Mouse (Mus musculus) kidney, adult 18-20 months (tissue): Measurements from ENCODE around the gene Ifna5.
"Not testable (repeated sequence)": the region's sequence is repeated elsewhere in the genome, so short reads cannot be mapped to it uniquely, and the experiment has no call there.

Source experiments
- DNase-seq: peaks from one replicate; pipeline ENCODE4 v3.0.0; 2021

Ifna5 gene

DNA sequence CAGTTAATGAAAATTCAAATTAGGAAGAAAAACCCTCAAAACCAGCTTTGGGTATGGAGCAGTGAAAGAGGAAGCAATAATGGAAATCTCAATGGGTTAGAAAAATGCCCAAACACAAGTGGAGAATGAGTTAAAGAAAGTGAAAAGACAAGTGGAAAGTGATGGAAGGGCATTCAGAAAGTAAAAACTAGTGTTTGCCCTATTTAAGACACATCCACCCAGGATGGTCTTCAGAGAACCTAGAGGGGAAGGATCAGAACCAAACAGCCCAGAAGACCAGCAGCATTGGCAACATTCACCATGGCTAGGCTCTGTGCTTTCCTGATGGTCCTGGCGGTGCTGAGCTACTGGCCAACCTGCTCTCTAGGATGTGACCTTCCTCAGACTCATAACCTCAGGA lies at the start of gene Ifna5:
Gene Ifna5, plus strand, starts transcription at position 301 of the 400 bp plus-strand sequence.
- not testable (repeated sequence) for DNase-seq

DNA sequence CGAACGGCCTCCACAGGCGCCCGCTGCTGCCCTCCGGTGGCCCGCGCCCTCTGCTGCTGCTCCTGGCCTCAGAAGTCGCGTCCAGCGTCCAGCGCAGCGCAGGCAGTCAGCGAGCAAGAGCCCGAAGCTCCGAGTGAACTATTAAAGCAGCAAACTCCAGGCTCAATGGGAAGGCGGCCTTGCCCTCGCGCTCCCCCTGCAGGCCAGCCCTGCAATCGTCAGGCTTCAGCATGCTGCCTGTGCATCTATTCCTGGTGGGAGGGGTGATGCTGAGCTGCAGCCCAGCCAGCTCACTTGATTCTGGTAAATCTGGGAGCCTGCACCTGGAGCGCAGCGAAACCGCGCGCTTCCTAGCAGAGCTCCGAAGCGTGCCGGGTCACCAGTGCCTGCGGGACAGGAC lies 46.9 kb upstream of the Ifna5 start, which contains the start of gene Gm13277:
Gene Gm13277, plus strand, starts transcription at position 231 of the 400 bp plus-strand sequence.
- peak; percentile 74 for DNase-seq

DNA sequence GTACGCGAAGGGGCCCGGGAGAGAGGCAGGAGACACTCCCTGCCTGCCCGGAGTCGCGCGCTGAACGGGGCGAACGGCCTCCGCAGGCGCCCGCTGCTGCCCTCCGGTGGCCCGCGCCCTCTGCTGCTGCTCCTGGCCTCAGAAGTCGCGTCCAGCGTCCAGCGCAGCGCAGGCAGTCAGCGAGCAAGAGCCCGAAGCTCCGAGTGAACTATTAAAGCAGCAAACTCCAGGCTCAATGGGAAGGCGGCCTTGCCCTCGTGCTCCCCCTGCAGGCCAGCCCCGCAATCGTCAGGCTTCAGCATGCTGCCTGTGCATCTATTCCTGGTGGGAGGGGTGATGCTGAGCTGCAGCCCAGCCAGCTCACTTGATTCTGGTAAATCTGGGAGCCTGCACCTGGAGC lies 44.1 kb upstream of the Ifna5 start, which contains the start of gene Gm13278:
Gene Gm13278, plus strand, starts transcription at position 301 of the 400 bp plus-strand sequence.
- DNase-seq: not testable (repeated sequence)

DNA sequence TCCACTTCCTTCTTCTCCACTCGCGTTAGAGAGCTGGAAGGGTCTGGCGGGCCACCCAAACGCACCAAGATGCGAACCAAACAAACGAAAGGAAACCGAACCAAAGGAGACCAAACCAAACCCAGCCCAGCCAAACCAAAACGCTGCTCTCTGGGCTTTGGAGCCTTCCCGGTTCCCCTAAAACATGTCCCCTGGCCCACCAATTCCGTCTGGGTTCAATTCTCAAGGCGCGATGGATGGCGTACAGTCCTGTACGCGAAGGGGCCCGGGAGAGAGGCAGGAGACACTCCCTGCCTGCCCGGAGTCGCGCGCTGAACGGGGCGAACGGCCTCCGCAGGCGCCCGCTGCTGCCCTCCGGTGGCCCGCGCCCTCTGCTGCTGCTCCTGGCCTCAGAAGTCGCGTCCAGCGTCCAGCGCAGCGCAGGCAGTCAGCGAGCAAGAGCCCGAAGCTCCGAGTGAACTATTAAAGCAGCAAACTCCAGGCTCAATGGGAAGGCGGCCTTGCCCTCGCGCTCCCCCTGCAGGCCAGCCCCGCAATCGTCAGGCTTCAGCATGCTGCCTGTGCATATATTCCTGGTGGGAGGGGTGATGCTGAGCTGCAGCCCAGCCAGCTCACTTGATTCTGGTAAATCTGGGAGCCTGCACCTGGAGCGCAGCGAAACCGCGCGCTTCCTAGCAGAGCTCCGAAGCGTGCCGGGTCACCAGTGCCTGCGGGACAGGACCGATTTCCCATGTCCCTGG lies 41.2 kb upstream of the Ifna5 start, which contains the start of gene Gm13275:
Gene Gm13275, plus strand, starts transcription at position 552 of the 740 bp plus-strand sequence.
- peak; percentile 74 for DNase-seq

DNA sequence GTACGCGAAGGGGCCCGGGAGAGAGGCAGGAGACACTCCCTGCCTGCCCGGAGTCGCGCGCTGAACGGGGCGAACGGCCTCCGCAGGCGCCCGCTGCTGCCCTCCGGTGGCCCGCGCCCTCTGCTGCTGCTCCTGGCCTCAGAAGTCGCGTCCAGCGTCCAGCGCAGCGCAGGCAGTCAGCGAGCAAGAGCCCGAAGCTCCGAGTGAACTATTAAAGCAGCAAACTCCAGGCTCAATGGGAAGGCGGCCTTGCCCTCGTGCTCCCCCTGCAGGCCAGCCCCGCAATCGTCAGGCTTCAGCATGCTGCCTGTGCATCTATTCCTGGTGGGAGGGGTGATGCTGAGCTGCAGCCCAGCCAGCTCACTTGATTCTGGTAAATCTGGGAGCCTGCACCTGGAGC lies 38.2 kb upstream of the Ifna5 start, which contains the start of gene Gm13279:
Gene Gm13279, plus strand, starts transcription at position 301 of the 400 bp plus-strand sequence.
- DNase-seq: not testable (repeated sequence)

DNA sequence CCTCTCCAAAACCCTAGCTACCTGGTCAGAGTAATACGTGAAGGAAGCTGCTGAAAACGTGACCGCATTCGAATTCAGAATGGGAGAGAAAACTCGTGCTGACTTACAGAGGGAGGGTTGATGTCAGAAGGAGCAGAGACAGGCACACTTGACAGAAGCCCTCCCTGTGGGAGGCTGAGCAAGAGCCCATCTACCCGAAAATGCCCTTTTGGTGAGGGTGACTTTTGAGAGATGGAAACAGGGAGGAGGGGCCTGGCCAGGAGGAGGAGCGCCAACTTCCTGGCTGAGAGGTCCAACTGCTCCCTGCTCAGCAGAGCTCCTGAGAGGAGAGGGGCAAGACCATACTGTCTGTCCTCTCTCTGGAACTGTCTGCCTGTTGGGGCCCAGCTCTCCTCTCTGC lies 36.0 kb upstream of the Ifna5 start, which contains the start of gene Gm13285:
Gene Gm13285, plus strand, starts transcription at position 301 of the 400 bp plus-strand sequence.
- DNase-seq: not testable (repeated sequence)

DNA sequence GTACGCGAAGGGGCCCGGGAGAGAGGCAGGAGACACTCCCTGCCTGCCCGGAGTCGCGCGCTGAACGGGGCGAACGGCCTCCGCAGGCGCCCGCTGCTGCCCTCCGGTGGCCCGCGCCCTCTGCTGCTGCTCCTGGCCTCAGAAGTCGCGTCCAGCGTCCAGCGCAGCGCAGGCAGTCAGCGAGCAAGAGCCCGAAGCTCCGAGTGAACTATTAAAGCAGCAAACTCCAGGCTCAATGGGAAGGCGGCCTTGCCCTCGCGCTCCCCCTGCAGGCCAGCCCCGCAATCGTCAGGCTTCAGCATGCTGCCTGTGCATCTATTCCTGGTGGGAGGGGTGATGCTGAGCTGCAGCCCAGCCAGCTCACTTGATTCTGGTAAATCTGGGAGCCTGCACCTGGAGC lies 32.4 kb upstream of the Ifna5 start, which contains the start of gene Gm13287:
Gene Gm13287, plus strand, starts transcription at position 301 of the 400 bp plus-strand sequence.
- not testable (repeated sequence) for DNase-seq

DNA sequence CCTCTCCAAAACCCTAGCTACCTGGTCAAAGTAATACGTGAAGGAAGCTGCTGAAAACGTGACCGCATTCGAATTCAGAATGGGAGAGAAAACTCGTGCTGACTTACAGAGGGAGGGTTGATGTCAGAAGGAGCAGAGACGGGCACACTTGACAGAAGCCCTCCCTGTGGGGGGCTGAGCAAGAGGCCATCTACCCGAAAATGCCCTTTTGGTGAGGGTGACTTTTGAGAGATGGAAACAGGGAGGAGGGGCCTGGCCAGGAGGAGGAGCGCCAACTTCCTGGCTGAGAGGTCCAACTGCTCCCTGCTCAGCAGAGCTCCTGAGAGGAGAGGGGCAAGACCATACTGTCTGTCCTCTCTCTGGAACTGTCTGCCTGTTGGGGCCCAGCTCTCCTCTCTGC lies 30.1 kb upstream of the Ifna5 start, which contains the start of gene Gm13288:
Gene Gm13288, plus strand, starts transcription at position 301 of the 400 bp plus-strand sequence.
- DNase-seq: not testable (repeated sequence)

DNA sequence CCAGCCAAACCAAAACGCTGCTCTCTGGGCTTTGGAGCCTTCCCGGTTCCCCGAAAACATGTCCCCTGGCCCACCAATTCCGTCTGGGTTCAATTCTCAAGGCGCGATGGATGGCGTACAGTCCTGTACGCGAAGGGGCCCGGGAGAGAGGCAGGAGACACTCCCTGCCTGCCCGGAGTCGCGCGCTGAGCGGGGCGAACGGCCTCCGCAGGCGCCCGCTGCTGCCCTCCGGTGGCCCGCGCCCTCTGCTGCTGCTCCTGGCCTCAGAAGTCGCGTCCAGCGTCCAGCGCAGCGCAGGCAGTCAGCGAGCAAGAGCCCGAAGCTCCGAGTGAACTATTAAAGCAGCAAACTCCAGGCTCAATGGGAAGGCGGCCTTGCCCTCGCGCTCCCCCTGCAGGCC lies 29.6 kb upstream of the Ifna5 start:
- peak; percentile 24 for DNase-seq

DNA sequence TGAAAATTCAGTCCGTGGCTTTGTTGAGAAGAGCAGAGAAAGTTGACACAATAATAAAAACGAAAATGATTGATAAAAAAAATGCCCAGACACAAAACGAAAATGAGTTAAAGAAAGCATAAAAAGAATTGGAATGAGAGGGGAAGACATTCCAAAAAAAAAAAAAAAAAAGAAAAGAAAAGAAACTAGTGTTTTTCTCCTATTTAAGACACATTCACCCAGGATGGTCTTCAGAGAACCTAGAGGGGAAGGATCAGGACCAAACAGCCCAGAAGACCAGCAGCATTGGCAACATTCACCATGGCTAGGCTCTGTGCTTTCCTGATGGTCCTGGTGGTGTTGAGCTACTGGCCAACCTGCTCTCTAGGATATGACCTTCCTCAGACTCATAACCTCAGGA lies 19.4 kb upstream of the Ifna5 start, which contains the start of gene Ifna7:
Gene Ifna7, plus strand, starts transcription at position 301 of the 400 bp plus-strand sequence.
- no peak for DNase-seq

DNA sequence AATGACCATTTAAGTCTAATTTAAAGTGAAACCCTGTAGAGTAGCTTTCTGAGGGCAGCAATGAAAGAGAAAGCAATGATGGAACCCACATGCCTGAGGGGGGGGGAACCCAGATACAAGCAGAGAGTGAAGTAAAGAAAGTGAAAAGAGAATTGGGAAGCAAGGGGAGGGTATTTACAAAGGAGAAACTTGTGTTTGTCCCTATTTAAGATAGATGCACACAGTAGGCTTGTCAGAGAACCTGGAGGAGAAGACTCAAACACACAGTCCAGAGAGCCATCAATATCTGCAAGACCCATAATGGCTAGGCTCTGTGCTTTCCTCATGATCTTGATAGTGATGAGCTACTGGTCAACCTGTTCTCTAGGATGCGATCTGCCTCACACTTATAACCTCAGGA lies 15.7 kb upstream of the Ifna5 start, which contains the start of gene Ifna11:
Gene Ifna11, plus strand, starts transcription at position 301 of the 400 bp plus-strand sequence.
- no peak for DNase-seq

DNA sequence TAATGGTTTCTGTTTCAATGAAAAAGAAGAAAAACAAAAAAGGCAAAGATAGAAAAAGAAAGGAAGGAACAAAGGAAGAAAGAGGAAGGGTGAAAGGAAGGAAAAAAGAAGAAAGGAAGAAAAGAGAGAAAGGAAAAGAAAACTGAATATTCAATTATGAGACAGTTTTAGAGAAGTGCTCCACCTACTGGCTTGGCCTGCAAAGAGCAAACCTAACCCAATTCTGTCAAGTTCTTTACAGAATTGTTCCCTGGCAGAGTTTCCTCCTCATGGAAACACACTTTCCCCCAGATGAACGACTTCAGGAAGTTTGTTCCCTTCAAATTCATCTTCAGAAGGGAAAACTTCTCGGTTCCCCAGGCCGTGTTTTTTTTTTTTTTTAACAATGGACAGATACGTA lies 12.3 kb upstream of the Ifna5 start:
- DNase-seq: peak; percentile 10

DNA sequence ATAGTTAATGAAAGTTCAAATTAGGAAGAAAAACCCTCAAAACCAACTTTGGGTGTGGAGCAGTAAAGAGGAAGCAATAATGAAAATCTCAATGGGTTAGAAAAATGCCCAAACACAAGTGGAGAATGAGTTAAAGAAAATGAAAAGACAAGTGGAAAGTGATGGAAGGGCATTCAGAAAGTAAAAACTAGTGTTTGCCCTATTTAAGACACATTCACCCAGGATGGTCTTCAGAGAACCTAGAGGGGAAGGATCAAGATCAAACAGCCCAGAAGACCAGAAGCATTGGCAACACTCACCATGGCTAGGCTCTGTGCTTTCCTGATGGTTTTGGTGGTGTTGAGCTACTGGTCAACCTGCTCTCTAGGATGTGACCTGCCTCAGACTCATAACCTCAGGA lies 8.2 kb upstream of the Ifna5 start, which contains the start of gene Ifna6:
Gene Ifna6, plus strand, starts transcription at position 301 of the 400 bp plus-strand sequence.
- DNase-seq: not testable (repeated sequence)

DNA sequence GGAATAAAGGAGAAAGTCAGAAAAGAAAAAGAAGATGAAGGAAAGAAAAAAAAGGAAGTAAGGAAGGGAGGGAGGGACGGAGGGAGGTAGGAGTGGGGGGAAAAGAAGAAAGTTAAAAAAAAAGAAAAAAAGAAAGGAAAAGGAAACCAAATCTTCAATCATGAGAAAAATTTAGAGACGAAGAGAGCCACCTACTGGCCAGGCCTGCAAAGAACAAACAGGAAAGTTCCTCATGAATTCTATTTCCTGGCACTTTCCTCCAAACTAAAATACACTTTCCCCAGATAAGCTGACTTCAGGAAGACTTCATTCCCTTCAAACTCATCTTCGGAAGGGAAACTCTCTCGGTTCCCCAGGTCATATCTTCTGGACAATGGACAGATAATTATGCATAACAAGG lies 4.8 kb upstream of the Ifna5 start:
- peak; percentile 21 for DNase-seq

DNA sequence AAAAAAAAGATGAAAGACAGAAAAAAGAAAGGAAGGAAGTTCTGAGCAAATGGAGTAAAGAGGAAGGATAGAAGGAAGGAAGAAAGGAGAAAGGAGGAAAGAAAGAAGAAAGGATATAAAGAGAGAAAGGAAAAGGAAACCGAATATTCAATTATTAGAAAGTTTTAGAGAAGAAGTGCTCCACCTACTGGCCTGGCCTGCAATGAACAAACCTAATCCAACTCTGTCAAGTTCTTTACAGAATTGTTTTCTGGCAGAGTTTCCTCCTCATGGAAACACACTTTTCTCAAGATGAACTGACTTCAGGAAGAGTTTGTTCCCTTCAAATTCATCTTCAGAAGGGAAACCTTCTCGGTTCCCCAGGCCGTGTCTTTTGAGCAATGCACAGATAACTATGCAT lies 3.5 kb downstream of the Ifna5 start:
- DNase-seq: peak; percentile 16

DNA sequence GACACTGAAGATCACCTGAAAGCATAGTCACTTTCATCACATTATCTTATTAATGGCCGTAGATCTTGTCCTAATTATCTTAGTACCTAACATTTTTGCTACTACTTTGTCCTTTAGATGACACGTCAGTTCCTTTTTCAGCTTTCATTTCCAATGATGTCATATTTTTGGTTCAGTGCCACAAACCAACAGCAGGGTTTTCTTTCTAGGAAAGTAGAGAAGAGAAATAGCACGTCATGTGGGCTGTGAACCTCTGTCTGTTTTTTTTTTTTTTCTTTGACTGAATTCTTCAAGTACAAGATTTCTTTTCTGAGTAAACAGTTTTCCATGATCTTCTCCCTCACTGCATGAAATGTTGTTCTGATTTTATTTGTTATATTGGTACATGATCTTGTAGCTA lies 4.7 kb downstream of the Ifna5 start:
- no peak for DNase-seq

DNA sequence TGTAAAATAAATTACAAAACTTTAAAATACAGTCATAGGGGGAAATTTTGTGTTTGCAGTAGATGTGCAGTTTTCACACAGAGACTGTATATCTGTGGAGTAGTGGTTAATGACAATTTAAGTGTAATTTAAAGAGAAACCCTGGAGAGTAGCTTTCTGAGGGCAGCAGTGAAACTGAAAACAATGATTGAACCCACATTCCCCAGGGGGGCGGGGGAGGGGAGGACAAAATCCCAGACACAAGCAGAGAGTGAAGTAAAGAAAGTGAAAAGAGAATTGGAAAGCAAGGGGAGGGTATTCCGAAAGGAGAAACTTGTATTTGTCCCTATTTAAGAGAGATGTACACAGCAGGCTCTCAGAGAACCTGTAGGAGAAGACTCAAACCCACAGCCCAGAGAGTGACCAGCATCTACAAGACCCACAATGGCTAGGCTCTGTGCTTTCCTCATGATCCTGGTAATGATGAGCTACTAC lies 6.2 kb downstream of the Ifna5 start, which contains the start of gene Ifna4:
Gene Ifna4, plus strand, starts transcription at position 424 of the 474 bp plus-strand sequence.
- DNase-seq: no peak

DNA sequence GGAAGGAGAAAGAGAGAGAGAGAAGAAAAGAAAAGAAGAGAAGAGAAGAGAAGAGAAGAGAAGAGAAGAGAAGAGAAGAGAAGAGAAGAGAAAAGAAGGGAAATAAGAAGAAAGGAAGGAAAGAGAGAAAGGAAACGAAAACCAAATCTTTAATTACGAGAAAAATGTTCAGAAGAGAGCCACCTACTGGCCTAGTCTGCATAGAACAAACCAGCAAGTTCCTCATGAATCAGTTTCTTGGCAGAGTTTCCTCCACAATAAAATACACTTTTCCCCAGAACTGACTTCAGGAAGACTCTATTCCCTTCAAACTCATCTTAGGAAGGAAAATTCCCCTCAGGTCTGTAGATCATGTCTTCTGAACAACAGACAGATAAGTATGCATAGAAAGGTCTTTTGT lies 10.0 kb downstream of the Ifna5 start:
- no peak for DNase-seq

DNA sequence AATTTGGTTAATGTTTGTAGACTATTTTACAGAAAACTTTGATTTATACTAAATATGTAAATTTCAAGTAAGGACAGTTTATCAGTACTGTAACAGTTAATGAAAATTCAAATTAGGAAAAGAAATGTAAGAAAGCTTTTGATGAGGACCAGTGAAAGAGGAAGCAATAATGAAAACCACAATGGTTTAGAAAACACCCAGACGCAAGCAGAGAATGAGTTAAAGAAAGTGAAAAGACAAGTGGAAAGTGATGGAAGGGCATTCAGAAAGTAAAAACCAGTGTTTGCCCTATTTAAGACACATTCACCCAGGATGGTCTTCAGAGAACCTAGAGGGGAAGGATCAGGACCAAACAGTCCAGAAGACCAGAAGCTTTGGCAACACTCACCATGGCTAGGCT lies 14.4 kb downstream of the Ifna5 start, which contains the start of gene Ifna1:
Gene Ifna1, plus strand, starts transcription at position 390 of the 400 bp plus-strand sequence.
- DNase-seq: no peak

DNA sequence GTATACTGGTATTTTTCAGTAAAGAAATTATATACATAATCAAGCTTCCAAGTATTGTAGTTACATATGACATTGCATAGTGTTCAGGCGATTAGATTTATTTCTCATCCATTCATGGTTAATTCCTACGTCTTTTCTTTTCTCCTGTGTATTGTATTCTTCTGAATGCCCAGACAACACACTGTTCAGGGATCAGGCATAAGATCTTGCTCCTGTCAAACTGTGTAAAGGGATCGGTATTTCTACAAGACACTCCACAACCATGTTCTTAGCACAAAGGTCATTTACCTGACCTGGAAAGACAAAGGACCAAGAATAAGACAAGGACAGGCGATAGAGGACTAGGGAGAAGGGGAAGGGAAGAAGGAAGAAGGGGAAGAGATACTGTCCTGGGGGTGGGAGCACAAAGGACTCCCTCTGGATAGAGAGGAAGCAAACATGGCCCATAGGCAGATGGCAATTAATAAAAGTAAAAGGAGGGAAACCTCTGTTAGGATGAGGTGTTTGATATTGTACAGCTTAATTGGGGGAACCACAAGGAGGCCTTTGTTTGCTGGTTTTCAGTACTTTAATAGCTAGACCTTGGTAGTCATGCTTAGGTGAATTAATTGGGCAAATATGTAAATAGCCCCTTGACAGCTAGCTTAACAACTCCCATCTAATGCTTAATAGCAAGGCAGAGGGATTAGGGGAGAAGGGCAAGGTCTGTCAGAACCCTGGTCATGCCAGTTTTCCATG lies 15.9 kb downstream of the Ifna5 start:
- DNase-seq: no peak

DNA sequence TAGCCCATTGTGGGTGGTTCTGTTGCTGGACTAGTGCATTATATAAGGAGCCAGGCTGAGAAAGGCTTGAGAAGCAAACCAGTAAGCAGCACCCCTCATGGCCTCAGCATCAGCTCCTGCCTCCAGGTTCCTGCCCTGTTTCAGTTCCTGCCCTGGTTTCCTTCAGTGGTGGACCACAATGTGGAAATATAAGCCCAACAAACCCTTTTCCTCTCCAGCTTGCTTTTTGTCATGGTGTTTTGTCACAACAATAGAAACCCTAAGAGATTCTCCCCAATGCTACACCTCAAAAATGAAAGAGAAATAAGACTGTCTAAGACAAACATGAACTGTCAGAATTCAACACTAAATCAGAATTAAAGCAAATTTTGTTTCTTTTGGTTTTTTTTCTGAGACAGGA lies 23.9 kb downstream of the Ifna5 start:
- DNase-seq: no peak

DNA sequence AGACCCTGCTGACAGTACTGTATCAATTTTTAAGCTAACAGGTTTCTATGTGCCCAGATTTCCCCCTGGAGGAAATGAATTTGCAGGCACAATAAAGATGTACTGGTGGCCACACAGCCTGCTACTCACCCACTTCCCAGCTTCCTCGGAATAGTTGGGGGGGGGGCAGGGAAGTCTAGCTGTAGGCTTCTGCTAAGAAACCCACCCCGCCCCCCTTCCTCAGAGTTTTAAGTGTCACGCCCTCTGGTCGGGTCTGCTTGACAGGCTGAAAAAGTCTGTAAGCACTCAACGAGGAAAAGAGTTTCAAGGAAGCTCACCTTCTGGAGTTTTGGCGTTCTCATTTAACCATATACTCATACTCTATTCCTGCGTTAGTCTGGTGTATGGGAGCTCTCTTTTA lies 28.0 kb downstream of the Ifna5 start:
- no peak for DNase-seq

DNA sequence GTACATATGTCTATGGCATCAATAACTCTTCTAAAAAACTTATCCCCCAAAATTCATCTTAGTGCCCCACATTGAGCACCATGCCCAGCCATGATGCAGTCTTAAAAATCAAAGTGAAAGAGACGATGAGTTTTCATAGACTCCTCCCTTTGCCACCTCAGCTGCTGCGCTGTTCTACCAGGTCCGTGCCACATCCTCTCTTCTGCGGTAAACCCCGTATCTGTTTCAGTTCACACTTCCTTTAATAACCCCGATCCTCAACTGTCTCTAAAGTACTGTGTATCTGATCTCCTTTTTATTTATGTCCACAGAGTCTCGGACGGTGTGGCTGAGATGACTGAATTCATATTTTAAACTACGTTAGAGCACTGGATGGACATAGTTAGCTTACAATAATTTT lies 29.3 kb downstream of the Ifna5 start:
- no peak for DNase-seq
